Mouse (Mus musculus) frontal cortex, postnatal 10 days (tissue): ENCODE measurements around the gene Osm.

Source experiments
- DNase-seq, 2 experiments: peaks; one replicate each; pipeline ENCODE4 v3.0.0; 2022; ENCODE audit warnings: low spot score in 2 of 2, mixed read lengths in 1 of 2

Gene Osm

DNA sequence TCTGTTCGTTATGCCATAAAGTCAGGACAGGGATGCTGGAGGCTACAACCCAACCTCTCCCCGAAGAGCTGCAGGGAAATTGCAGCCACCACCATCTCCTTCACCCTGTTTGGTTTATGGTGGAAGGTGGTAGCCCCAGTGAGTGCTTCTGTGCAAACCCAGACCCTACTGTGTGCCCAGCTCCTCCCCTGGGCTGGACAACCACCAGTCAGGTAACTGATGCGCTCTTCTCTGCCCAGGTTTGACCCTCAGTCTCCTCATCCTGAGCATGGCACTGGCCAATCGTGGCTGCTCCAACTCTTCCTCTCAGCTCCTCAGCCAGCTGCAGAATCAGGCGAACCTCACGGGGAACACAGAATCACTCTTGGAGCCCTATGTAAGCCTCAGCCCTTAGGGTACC is 1.9 kb downstream of the Osm start:
- DNase-seq, result no peak

DNA sequence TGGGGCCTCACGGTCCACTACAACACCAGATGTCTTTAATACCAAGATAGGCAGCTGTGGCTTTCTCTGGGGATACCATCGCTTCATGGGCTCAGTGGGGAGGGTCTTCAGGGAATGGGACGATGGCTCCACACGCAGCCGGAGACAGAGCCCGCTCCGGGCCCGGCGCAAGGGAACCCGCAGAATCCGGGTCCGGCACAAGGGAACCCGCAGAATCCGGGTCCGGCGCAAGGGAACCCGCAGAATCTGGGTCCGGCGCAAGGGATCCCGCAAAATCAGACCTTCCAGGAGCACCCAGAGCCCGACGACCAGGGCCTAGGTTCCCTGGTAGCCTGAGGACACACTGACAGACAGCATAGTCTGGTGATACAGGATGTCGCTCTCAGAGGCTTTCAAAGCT is 3.5 kb downstream of the Osm start:
- DNase-seq, result no peak

DNA sequence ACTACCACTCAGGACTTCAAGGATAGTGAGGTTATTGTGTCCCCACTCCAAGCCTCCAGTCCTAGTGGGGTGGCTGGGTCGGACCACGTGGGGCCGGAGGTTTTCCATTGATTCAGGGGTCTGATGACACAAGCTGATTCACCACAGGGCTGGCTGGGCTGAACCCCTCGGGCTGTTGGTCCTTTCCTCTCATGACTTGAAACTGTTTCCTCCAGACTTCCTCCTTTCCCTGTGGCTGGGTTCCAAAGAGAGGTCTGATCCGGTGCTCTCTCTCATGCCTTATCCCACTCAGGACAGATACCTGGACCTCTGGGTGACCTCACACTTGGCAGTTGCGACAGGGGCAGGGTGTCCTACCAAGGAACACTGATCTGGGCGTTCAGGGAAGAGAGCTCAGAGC is 3.9 kb downstream of the Osm start:
- DNase-seq, result no peak

DNA sequence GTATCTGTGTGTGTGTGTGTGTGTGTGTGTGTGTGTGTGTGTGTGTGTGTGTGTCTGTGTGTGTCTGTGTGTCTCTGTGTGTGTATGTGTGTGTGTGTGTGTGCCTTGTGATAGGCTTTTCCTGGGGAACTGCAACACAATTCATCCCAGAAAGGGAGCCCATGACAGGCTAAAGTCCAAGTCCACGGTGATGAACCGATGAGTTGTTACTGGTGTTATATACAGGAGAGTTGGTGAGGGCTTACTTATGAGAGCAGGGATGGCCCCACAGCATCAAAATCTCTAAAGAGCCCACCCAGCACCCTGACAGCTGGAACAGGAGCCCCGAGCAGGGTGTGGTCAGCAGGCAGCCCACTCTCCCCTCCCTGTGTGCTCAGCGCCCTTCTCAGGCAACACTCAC is 5.0 kb downstream of the Osm start:
- DNase-seq, result no peak

DNA sequence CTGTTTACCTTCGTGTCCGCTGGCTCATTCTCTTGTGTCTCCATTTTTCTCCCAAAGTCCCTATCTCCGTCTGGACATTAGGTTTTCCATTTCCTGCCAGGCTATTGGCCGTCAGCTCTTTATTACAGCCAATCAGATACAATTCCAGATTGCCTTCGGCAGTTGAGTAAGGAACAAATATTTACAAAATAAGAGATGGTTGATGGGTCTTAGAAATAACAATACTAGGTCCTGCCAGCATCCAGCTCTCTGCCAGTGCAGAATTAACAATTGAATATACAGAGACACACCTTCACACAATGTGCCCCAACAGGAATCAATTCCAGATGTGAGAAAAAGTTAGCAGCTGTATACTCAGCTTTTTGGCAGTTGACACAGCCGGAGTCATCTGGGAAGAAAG is 9.9 kb downstream of the Osm start:
- DNase-seq, result no peak

DNA sequence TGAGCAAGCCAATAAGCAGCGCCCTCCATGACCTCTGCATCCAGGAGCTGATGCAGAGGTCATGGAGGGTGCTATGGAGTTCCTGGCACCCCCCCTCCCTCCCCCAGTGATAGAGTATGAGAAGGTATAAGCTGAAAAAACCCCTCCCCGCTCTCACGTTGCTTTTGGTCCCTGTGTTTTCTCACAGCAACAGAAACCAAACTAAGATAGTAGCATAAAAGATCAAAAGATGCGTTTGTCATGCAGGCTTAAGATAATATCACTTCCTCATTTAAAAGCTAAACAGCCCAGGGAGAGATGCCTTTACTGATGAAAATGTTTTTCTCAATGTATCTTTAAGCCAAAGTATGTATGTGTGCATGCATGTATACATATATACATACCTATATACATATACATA is 10.4 kb downstream of the Osm start:
- DNase-seq, result no peak

DNA sequence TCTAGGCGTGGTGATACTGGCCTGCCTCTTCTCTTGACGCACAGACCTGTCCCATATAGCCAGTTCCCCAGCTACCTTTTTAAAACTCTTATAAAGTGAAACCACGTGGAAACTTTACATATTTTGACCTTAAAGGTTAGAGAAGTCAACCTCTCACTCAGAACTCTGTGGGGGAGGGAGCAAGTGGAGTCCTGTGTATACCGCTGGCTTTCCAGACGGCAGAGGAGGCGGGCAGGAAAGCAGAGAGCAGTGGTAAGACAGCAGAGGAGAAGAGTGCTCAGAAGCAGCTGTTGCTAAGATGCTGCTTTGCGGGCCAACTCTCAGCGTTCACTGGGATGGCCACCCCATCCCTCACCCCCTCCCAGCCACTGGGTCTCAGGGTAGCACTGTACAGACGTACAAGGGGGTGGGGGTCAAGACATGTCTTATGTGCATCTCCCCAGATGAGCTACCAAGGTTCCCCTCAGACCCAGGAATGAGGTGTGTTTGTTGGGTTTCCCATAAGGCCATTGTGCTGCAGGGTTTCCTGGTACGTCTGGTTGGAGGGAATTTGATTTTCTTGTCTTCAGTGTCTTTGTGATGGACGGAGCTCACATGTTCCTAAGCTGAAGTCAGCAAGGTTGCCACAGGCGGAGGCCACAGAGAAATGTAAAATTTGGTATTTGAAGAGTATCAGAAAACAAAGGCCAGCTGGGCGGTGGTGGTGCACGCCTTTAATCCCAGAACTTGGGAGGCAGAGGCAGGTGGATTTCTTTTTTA is 11.2 kb downstream of the Osm start:
- DNase-seq, result no peak

DNA sequence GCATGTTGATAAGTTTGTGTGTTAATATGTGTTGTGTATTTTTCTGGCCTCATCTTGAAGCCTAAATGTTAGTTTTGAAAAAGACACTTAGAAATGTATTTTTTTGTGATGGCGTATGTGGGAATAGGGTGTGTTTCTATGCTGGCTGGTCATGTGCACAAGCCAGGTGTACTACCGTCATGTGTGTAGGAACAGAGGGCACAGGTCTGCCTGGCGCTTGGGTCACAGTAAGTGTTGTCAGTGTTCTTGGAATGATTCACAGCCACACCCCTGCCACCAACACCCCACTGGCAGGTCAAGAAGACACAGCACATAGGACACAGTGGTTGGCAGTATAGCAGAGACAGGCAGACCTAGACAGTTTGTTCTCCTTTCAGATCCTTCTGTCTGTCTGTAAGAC is 12.9 kb downstream of the Osm start:
- DNase-seq, result no peak

DNA sequence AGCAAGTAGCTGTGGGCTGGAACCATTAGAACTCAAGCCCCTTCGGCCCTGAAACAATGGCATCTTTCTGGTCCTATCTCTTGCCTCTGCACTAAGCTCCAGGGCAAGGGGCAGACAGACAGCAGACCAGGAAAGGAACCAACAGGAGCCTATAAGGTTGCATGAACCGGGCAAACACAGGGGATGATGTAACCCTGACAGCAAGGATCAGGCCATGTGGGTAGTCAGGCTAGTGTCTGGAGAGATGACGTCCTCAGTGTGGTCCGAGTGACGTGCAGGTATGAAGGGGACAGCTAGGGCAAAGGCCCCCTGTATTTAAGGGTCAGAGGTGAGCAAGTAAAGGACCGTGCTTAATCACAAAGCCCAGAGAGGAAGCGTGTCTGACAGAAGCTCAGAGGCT is 14.1 kb downstream of the Osm start:
- no peak for DNase-seq

DNA sequence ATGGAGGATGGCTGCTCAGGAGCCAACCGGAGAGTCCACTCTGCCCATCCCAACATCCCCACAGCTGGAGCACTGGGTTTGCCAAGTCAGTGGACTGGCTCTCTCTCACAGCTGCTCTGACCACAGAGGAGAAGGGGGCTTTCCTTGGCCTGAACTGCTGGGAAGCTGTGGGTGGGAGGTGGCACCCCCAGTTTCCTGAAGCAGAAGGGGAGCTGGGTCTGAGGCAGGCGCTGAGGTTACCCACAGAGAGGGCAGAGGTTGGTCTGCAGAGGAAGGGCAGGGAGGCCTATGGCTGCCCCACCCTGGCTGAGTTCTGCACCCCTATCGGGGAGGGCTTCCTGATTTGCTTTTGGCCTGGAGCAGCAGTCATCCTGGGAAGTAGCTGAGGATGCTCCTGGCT is 15.2 kb downstream of the Osm start:
- no peak for DNase-seq

DNA sequence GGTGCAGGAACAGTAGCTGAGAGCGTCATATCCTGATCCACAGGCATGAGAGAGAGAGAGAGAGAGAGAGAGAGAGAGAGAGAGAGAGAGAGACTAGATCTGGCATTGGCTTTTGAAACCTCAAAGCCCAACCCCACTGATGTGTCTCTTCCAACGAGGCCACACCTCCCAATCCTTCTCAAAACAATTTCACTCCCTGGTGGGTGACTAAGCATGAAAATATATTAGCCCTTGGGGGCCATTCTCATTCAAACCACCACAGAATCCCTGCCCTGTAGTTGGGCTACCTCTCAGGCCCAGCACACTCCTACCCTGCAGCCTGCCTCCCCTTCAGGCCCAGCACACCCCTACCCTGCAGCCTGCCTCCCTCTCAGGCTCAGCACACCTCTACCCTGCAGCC is 16.7 kb downstream of the Osm start:
- no peak for DNase-seq

DNA sequence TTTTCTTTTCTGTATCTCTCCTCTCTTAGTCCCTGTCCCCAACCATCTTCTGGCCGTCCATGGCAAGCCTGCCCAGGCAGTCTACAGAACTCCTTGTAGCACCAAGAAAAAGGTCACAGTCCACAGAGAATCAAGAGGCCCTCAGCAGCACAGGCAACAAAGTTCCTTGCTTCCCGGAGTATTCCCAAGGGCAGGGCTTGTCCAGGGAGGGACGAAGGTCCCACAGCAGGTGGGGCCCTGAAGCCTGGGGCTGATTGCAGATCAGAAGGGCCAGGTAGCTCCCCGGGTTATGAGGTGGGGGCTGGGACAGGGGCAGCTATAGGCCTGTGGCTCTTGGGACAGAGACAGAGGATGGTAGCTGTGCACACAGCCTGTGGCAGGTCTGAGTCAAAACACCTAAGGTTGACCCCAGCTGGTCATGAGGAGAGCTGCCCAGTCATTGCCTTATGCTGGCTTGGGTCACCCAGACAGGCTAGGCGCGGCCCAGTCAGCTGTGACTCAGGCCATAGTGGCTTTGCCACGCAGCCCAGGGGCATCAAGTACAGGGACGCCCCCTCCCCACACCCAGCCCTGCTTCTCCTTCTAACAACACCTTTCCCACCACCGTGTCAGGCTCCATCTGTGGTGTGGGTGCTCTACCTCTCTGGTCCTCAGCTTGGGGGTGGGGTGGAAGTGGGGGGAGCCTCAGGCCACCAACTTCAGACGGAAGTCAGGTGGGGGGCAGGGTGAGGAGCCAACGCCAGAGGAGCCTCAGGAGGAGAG is 20.8 kb downstream of the Osm start, which contains the start of gene Lif:
TSS of gene Lif (plus strand) at position 712 of the 762 bp plus-strand sequence.
- DNase-seq, result no peak

DNA sequence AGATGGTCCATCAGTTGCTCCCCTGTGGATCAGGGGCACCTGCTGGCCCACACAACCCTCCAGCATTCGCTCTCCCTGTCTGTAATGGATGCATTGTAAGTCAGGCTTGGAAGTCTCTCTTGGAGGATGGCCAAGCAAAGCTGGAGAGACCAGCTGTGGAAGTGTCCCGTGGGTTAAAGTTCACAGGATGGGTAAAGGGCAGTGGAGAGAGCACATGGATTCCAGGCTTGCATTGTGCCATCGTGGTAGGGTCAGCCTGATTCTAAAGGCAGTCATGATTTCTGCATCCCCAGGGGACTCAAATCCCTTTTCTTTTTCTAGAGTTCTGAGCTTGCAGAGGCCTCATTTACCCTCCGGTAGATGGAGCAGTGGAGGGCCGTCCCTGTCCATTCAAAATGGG is 21.5 kb downstream of the Osm start:
- DNase-seq, result no peak

DNA sequence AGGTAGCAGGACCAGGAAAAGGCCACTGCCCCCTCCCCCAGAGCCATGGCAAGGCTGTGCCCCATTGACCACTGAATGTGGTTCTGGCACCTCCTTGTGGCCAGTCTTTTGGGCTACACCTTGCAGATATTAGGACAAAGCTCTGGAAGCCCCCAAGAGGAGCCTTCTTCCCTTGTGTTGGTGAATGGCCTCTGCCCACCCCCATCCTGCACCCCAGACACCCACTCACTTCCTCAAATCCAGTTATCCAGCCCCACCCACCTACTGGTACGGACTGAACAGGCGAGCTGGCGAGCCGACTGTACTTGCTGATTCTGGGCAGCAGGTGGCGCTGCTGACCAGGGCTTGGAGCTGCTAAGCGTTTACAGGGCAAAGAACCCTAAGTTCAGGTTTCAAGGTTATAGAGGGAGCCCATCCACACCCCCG is 22.4 kb downstream of the Osm start:
- peak; percentile 54 to 77 for DNase-seq

DNA sequence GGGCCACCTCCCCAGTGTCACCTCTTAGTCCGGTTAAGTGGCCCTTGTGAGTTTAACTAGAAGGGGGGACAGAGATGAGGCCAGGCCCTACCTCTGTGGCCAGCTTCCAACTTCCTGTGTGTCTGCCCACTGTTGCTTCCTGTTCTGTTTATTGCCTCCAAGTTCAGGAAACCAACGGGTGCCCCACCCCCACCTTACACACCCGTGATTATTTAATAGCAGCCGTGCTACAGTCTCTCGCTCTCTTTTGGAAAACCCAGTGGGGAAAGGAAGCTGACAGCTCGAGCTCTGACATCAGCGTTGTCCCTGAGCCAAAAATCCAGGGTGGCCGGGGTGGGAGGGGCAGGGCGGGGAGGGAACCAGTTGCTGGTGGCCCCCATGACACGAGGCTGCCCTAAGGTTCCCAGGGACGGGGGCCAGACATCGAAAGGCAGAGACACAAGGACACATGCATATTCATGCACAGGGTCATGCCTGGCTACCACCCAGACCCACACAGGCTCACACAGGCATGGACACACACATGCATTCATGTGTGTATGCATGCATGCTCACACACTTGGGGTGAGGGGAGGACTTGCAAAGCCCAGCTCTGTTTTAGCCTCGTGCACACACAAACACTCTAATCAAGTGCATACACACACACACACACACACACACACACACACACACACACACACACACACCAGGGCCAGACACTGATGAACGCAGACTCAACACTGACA is 24.4 kb downstream of the Osm start:
- DNase-seq, result no peak

DNA sequence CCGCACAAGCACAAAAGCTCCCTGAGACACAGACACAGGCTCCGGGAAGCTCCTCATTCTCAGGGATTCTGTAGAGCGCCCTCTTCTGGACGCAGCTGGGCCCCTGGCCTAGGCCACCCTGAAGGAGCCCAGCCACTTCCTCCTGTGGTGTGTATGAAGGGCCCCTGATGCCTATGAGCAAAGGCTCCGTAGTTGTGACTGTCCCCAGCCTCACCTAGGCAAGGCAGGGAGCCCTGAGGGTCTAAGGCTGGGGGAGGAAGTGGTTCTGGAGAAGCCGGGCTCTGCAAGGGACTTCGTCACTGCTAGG is 24.9 kb downstream of the Osm start:
- peak in 1 of 2 experiments; percentile 48 for DNase-seq

DNA sequence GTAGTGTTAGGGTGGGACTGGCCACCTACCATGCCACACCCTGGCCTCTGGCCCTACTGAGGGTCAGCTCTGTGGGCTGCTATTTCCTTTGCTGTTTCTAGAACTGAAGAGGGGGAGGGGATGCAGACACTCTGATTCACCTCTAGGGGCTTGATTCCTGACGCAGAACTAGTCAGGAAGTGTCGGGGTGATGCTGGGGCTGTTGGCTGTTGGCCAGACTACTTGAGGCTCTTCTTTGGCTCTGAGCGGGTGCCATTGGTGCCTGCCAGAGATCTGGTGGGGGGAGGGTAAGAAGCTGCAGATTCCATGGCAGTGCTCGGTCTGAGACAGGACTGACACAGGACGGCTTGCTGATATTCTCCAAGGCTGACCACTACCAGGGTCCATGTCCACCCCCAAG is 25.7 kb downstream of the Osm start:
- DNase-seq, result peak; percentile 36 to 52

DNA sequence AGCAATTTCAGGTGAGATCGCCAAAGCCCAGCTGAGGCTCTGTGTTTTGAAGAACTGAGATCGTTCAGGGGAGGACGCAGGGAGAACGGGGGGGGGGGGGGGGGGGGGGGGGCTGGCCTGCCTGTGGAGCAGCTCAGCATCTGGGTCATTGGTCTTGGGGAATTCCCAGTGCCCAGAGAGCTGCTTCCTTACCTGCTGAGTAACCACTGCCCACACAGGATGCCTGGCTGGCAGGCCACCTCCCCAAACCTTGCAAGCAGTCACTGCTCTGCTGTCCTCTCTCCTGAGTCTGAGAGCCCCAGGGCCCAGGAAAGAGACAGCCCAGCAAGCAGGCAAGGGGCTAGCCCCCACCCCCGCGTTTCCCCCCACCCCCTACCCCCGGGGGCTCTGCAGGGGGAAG is 26.6 kb downstream of the Osm start:
- no peak for DNase-seq

DNA sequence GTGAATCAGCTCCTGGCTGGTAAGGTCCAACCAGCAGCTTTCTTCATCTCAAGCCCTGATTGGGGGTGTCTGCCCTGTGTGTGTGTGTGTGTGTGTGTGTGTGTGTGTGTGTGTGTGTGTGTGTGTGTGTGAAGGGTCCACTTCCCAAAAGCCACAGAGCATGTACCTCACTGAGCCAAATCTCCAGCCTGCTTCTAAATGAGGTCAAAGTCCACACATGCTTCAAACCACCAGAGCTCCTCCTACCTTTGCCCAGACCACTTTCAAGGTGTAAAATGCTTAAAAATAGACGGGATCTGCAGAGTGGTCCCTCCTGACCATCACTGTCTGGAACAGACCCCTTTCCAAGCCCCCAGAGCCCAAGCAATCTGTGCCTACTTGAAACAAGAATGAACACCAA is 27.1 kb downstream of the Osm start:
- no peak for DNase-seq

DNA sequence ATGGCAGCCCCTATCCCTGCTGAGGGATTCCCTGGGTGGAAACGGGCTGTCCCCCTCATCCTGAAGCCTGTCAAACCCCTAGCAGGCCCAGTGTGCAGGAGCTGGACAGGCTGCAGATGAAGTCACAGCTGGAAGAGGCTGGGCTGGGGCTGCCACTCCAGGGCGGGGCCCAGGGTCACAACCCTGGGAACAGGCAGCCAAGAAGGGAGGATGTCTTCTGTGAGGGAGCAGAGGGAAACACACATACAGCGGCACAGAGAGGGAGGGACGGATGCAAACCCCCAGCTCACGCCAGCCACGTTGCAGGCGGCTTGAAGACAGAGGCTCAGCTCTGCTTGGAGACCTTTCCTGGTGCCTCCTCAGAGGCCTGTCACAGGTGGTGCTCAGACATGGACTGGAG is 27.8 kb downstream of the Osm start:
- DNase-seq, result no peak

DNA sequence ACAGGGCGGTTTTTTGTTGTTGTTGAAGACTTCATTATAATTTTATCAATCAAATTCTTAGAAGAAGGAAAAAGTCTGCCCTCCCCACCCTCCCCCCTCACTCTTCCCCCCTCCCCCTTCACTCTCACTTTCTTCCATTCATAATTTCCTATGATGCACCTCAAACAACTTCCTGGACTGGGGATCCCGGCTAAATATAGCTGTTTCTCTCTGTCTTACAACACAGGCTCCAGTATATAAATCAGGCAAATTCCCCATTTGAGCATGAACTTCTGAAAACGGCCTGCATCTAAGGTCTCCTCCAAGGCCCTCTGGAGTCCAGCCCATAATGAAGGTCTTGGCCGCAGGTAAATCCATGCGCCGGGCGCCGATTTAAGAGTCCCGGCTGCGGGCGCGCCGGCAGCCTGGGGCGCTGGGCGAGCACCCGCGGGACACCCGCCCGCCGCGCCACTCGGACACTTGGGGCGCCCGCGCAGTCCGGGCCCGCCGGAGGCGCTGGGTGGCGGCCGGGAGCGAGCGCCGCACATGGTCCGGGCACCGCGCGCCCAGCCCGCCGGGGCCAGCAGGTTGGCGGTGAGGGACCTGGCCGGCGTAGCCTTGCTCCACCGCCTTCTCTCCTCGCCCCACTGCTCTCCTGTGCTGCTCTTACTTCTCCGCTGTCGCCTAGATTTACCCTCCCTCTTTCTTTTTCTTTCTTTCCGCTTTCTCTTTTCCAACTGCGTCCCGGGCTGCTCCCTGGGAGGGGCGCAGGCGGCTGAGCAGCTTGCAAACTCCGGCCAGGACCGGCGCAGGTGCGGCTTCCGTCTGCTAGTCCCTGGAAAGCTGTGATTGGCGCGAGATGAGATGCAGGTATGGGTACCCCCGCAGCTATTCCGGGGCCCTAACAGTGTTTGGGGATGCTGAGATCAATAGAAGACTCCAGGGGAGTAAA is 30.3 kb downstream of the Osm start:
- DNase-seq, result no peak

DNA sequence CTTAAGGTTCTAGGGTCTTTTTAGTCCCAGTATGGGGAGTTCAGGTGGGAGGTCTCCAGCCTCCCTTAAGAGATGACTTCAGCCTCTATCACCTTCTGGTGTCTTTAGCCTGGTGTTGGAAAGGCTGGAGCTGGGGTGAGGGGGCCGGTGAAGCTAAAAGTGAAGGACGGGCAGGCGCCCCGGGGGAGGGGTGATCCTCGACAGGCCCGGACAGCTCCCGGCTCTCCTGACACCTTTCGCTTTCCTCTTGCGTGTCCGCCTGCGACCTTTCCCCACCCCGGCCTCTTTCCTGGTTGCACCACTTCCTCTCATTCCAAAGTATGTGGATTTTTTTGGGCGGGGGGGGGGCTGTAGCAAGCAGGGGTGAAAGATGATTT is 31.0 kb downstream of the Osm start:
- no peak for DNase-seq
